Mouse (Mus musculus) heart, embryonic 13.5 days (tissue): ENCODE data around the gene Mpp5. TPM values are rescaled to one million over a fixed set of nuclear protein-coding genes. Genes with fewer than 3 reads are reported as not detected.
A peak's percentile ranks its signal among the peaks of the same experiment; 100 is the strongest.

Experiments used
- ATAC-seq: fragments of 200-750 bp; cut with Nextera tagmentation; 2 replicates; pipeline ENCODE4 v1.8.0; 2017; ENCODE audit warnings: moderate TSS enrichment; ENCODE audit not compliant: insufficient number of reproducible peaks, low FRiP score, low TSS enrichment; ENCODE audit errors: extremely low read depth
- H3K27ac ChIP-seq: fragments of 300-500 bp; sonication (generic); replicated peaks from 2 replicates; pipeline ENCODE4 v1.5.1; 2015; ENCODE audit warnings: moderate library complexity, mild to moderate bottlenecking, inconsistent platforms
- H3K27me3 ChIP-seq: fragments of 300-500 bp; sonication (generic); replicated peaks from 2 replicates; pipeline ENCODE4 v1.6.1; 2015; ENCODE audit warnings: mild to moderate bottlenecking, inconsistent platforms
- H3K36me3 ChIP-seq: fragments of 300-500 bp; sonication (generic); 2 replicates; pipeline ENCODE4 v1.6.1; 2015; ENCODE audit warnings: mild to moderate bottlenecking, inconsistent platforms
- H3K4me1 ChIP-seq: fragments of 300-500 bp; sonication (generic); 2 replicates; pipeline ENCODE4 v1.6.1; 2015; ENCODE audit warnings: inconsistent platforms
- H3K4me2 ChIP-seq: fragments of 300-500 bp; sonication (generic); 2 replicates; pipeline ENCODE4 v1.6.1; 2015; ENCODE audit warnings: inconsistent platforms, mild to moderate bottlenecking, moderate library complexity
- H3K4me3 ChIP-seq: fragments of 300-500 bp; sonication (generic); 2 replicates; pipeline ENCODE4 v1.5.1; 2015; ENCODE audit warnings: moderate library complexity, mild to moderate bottlenecking, inconsistent platforms
- H3K9ac ChIP-seq: fragments of 300-500 bp; sonication (generic); 2 replicates; pipeline ENCODE4 v1.6.1; 2015; ENCODE audit warnings: inconsistent platforms, mild to moderate bottlenecking, moderate library complexity
- H3K9me3 ChIP-seq: fragments of 300-500 bp; sonication (generic); 2 replicates; pipeline ENCODE4 v1.6.1; 2016; ENCODE audit warnings: inconsistent platforms
- WGBS: fragments of 180-500 bp; shearing (Covaris S2); methylation state at CpG from one replicate; pipeline ENCODE4 v1.1.7; 2015; ENCODE audit warnings: mixed read lengths; 5-methylcytosine and 5-hydroxymethylcytosine counted together
- polyA plus RNA-seq: library from polyadenylated mRNA; unstranded; fragments of >200 nt; fragmentation: Nextera tagmentation; extraction: Ambion mirVana; gene quantifications from 2 replicates; pipeline ENCODE4 v1.2.1, GENCODE M21; 2015

Mpp5 gene
- polyA plus RNA-seq, 1 experiment from 2014 or later, result 14.6 TPM

DNA sequence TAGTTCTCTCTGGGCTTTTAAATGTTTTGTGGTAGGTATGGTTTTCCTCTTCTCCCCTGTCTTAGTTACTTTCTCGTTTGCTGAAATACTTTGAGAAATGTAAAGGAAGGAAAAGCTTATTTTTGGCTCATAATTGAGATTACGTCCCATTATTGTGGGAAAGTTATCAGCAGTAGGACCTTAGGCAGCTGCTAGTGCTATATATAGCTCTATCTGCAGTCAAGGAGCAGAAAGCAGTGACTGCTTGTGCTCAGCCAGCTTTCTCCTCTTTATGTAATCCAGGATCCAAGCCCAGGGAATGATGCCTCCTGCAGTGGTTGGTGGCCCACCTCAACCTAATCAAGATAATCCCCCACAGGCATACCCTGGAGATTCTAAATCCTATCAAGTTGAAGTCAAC lies 24.5 kb downstream of the Mpp5 start:
- Histone ChIP-seq H3K4me2 (no peak overlapping the region), H3K9ac (no peak overlapping the region), H3K27me3 (no peaks in the 10 kb centered on the region), H3K4me1 (peaks cover 31% of the 10 kb centered on the region), H3K27ac (peak overlapping the region; percentile 56), H3K36me3 (0 out of 2 replicates have a peak, but pooled peaks cover 5% of the 10 kb centered on the region), H3K9me3 (no peaks in the 10 kb centered on the region), H3K4me3 (no peak overlapping the region)
- ATAC-seq, result no peak
- WGBS, result 17% methylated on average over 2 of the region's 2 CpGs

DNA sequence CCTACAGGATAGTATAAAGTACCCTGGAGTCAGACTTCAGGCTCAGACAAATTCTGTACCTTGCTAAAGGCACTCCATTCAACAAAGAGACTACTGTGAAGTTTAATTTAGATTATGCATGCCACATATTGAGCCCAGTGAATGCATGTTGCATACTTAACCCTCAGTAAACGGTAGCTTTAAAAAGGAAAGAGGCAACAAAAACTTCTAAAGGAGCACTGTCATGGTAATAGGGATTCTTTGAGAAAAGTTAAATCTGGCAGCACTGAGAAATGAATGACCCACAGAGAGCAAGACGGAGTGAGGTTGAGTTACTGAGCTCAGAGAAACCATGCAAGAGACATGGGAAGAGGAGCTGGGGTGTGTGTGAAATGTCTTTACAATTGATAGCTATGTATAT lies 29.2 kb downstream of the Mpp5 start:
- H3K4me2 ChIP-seq, result no peak overlapping the region
- no peak overlapping the region for H3K4me3 ChIP-seq
- no peak overlapping the region for H3K9ac ChIP-seq
- H3K27me3 ChIP-seq, result no peaks in the 10 kb centered on the region
- ATAC-seq, result no peak
- H3K9me3 ChIP-seq, result no peaks in the 10 kb centered on the region
- WGBS, result 56% methylated on average over 2 of the region's 2 CpGs
- H3K36me3 ChIP-seq, result 0 out of 2 replicates have a peak, but pooled peaks cover 5% of the 10 kb centered on the region
- H3K4me1 ChIP-seq, result peaks cover 19% of the 10 kb centered on the region
- no peak overlapping the region for H3K27ac ChIP-seq

DNA sequence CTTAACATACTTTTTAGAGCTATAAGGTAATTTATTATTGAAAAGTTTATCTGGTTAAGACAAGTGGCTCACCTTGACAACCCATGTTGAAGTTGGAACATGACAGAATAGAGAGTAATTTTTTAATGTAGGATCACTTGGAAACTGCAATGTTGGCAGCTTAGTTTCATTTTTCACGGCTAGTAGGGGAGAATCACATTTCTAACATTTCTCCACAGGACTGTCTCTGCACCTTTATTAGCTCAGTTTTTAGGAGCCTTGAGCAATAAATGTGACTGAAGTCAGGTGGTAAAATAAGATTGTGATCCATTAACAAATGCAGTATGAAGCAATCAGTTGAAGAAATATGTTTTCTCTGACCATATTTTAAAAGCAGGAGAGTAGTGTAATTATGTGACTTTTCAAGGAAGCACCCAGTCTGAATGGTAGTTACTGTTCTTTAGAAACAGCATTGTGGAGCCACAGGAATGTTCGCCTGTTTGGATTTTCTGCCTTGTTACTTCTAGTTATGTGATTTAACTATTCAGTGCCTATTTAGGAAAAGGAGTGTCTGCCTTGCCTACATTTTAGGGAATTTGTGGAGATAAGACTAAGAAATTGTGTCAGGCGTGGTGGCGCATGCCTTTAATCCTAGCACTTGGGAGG lies 29.8 kb downstream of the Mpp5 start:
- Histone ChIP-seq H3K4me3 (no peak overlapping the region), H3K9me3 (no peaks in the 10 kb centered on the region), H3K4me1 (peaks cover 13% of the 10 kb centered on the region), H3K27me3 (no peaks in the 10 kb centered on the region), H3K9ac (no peak overlapping the region), H3K4me2 (no peak overlapping the region), H3K27ac (no peak overlapping the region), H3K36me3 (0 out of 2 replicates have a peak, but pooled peaks cover 5% of the 10 kb centered on the region)
- no peak for ATAC-seq
- 80% methylated on average over 4 of the region's 4 CpGs for WGBS

DNA sequence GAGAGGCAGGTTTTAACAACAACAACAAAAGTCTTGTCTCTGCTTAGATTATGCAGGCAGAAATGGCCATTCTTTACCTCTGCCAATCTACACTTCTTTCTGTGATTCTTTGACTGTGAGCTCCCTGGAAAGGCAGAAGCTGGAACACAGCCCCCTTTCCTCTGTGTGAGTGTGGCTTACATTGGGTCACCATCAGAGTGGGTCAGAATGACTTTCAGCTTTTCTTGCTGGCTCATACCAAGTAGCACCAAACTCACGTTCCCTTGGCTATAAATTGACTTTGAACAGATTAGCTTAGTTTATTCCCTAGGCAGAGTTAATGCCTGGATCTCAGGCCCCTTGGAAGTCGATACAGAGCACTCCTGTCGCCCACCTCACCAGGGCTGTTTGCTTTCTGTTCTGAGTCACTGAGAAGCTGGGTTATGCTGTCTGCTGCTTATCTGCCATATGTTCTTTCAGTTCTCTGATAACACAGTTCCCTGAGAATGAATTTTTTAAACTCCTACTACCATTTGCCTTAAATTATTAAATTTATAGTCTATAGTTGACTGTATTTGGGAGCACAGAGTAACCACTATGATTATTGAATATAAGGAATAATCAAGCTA lies 39.7 kb downstream of the Mpp5 start:
- WGBS, result 11% methylated on average over 3 of the region's 3 CpGs
- Histone ChIP-seq H3K27me3 (no peaks in the 10 kb centered on the region), H3K4me1 (peaks cover 25% of the 10 kb centered on the region), H3K4me2 (peak overlapping the region; percentile 52), H3K9me3 (no peaks in the 10 kb centered on the region), H3K4me3 (no peak overlapping the region; the same call in 1 of the 2 replicates), H3K9ac (peak overlapping the region; percentile 62), H3K27ac (peak overlapping the region; percentile 56), H3K36me3 (no peaks in the 10 kb centered on the region)
- ATAC-seq, result no peak

DNA sequence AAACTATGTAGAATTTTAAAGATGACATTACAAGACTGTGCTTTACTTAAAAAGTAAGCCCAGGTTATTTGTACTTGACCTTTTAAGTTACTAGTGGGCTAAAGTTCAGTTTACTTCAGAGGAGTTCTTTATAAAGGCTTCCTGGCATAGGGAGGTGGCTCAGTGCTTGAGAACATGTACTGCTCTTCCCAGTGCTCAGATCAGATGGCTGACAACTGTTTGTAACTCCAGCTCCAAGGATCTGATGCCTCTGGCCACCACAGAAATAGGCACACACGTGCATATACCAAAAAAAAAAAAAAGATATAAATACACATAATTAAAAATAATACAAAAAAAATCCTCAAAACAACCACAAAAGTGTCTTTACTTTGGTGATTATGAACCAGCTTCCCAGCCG lies 42.1 kb downstream of the Mpp5 start:
- 55% methylated on average over 2 of the region's 2 CpGs for WGBS

DNA sequence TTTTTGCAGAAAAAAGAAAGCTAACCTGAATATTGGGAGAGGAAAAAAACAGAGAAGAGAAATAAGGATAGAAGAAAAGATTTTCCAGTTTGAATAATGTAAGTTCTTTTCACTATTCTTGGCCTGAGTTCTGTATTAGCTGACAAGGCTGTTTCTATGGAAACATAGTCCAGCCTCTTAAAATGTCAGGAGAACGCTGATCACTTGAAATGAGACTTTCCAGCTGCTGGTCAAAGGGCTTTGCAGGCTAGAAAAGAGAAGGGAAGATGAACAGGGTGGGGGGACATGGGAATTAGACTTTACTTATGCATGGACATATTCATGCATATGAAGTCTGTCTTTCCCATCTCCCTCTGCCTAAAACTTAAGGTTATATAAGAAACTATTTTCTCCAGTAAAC lies 45.5 kb downstream of the Mpp5 start:
- no peaks in the 10 kb centered on the region for H3K9me3 ChIP-seq
- H3K36me3 ChIP-seq, result peaks cover 20% of the 10 kb centered on the region
- H3K27me3 ChIP-seq, result no peaks in the 10 kb centered on the region
- H3K27ac ChIP-seq, result no peak overlapping the region
- no peak overlapping the region for H3K4me2 ChIP-seq
- H3K4me1 ChIP-seq, result peaks cover 12% of the 10 kb centered on the region
- no peak overlapping the region for H3K9ac ChIP-seq
- ATAC-seq, result no peak
- WGBS, result 9% methylated on average over 1 of the region's 1 CpGs
- H3K4me3 ChIP-seq, result no peak overlapping the region

More for the DNA sequence above, 42.1 kb downstream of the Mpp5 start:
- Histone ChIP-seq H3K27me3 (no peaks in the 10 kb centered on the region), H3K36me3 (no peaks in the 10 kb centered on the region), H3K4me1 (peaks cover 29% of the 10 kb centered on the region), H3K4me3 (no peak overlapping the region), H3K9ac (no peak overlapping the region), H3K4me2 (no peak overlapping the region), H3K27ac (no peak overlapping the region), H3K9me3 (no peaks in the 10 kb centered on the region)
- ATAC-seq, result no peak

DNA sequence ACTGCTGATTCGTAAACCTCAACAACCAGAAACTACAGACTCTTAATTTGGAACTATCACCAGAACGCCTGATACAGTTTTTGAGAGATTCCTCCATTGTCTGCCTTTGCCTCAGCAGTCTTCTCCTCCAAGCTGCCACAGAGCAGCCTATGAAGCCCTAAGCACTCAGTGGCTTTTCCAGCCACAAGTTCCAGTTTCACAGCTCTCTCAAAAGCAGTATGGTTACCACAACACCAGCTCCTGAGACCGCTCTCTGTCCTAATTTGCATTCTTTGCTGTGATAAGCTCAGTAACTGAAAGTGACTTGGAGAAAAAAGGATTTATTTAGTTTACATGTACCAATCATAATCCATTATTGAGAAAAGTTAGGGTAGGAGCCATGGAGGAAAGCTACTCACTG lies 51.3 kb downstream of the Mpp5 start:
- Histone ChIP-seq H3K9me3 (no peaks in the 10 kb centered on the region), H3K27ac (no peak overlapping the region), H3K4me3 (no peak overlapping the region), H3K4me2 (no peak overlapping the region), H3K27me3 (no peaks in the 10 kb centered on the region), H3K36me3 (peaks cover 20% of the 10 kb centered on the region), H3K4me1 (peaks cover 3% of the 10 kb centered on the region; the same call in 1 of the 2 replicates), H3K9ac (no peak overlapping the region)
- 84% methylated on average over 3 of the region's 3 CpGs for WGBS
- ATAC-seq, result no peak

DNA sequence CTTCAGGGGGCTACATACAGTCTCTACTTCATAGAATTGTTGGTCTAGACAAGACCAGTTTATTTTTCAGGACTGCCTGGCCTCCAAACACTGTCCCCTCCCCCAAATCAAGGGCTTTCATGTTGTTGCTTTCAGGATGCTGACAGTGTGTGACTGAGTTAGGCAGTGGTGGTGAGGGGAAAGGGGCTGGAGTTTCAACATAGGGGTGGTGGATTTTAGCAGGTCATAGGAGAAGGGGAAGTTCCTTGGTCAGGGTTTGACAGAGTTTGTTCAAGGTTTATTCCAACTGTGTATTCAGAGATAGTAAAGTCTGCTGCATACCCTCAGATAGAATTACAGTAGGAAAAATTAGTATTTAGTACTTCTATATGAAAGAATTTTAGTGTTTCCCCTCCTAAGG lies 53.1 kb downstream of the Mpp5 start:
- Histone ChIP-seq H3K4me1 (peaks cover 3% of the 10 kb centered on the region; the same call in 1 of the 2 replicates), H3K4me3 (no peak overlapping the region)

DNA sequence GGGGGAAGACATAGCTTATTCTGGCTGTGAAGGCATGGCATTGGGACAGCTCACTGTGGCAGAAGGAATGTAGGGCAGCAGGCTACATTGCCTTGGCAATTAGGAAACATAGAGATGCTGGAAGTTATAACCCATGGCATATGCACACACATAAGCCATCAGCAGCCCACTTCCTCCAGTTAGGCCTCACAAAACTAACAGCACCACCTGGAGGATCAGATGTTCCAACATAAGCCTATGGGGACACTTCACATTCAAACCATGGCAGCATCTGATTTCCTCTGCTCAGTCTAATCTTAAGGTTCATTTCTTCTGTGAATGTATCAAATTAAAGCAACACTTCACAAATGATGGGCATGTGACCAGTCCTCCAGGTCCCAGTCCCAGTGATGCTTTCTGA lies 65.7 kb downstream of the Mpp5 start:
- Histone ChIP-seq H3K9me3 (no peaks in the 10 kb centered on the region), H3K4me3 (no peak overlapping the region), H3K9ac (no peak overlapping the region), H3K4me1 (peaks cover 4% of the 10 kb centered on the region; the same call in 1 of the 2 replicates), H3K36me3 (peaks cover 31% of the 10 kb centered on the region), H3K27ac (no peak overlapping the region), H3K4me2 (no peak overlapping the region), H3K27me3 (no peaks in the 10 kb centered on the region)
- ATAC-seq, result no peak

More for the DNA sequence above, 53.1 kb downstream of the Mpp5 start:
- no peak for ATAC-seq
- Histone ChIP-seq H3K36me3 (peaks cover 20% of the 10 kb centered on the region), H3K9ac (no peak overlapping the region), H3K27ac (no peak overlapping the region), H3K27me3 (no peaks in the 10 kb centered on the region), H3K9me3 (no peaks in the 10 kb centered on the region), H3K4me2 (no peak overlapping the region)

DNA sequence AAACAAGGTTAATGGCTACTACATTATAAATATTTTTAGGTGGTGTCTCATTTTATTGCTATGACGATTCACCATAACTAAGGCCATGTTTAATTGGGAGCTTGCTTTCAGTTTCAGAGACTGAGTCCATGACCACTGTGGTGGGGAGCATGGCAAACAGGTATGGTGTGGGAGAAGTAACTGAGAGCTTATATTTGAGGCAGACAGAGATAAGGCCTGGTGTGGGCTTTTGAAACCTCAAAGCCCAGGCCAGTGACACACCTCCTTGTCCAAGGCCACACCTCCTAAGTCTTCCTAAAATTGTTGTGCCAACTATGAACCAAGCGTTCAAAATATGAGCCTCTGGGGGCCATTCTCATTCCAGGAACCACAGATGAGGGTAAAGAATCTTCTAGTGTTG lies 85.8 kb downstream of the Mpp5 start:
- Histone ChIP-seq H3K4me2 (no peak overlapping the region), H3K27ac (no peak overlapping the region), H3K36me3 (peaks cover 74% of the 10 kb centered on the region), H3K9me3 (no peaks in the 10 kb centered on the region), H3K4me1 (no peaks in the 10 kb centered on the region), H3K4me3 (no peak overlapping the region), H3K9ac (no peak overlapping the region), H3K27me3 (no peaks in the 10 kb centered on the region)
- WGBS, result 86% methylated on average over 2 of the region's 2 CpGs
- ATAC-seq, result no peak

DNA sequence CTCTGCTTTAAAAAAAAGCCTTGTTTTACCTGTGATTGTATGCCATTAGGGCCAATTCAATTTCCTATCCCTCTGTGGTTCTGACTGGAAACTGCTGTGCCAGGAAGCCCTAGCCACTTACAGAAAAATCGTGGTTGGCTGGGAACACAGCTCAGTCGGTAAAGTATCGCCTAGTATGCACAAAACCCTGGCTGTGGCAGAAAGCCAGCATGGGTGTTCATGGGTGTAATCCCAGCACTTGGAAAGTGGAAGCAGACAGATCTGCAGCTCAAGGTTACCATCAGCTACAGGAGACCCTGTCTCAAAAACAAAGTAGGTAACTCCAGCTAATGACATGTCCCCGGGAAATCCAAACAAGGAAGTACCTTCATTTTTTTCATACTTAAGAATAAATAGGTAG lies 91.2 kb downstream of the Mpp5 start:
- Histone ChIP-seq H3K9ac (no peak overlapping the region), H3K4me1 (peaks cover 6% of the 10 kb centered on the region; the same call in 1 of the 2 replicates), H3K27ac (no peak overlapping the region), H3K27me3 (no peaks in the 10 kb centered on the region), H3K36me3 (peaks cover 88% of the 10 kb centered on the region), H3K9me3 (no peaks in the 10 kb centered on the region), H3K4me3 (no peak overlapping the region), H3K4me2 (no peak overlapping the region)
- WGBS, result 84% methylated on average over 4 of the region's 4 CpGs
- ATAC-seq, result no peak

DNA sequence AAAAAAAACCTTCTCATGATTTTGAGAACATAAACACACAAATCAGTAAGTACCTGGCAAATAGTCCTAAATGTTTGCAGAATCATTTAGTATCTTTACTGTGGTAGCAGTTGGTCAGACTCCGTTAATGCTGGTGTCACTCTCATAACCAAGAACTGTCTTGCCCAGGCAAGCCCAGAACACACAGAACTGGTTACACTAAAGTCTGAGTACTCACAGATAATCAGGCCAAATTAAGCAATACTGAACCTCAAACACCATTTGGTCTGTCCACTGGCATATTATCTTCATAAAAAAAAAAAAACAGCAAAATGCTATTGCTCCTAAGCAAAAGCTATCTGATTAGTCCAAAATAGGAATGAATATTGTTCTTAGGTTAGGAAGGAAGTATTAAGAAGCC lies 93.7 kb downstream of the Mpp5 start:
- H3K4me1 ChIP-seq, result peaks cover 6% of the 10 kb centered on the region; the same call in 1 of the 2 replicates
- no peaks in the 10 kb centered on the region for H3K27me3 ChIP-seq
- H3K9me3 ChIP-seq, result no peaks in the 10 kb centered on the region
- 82% methylated on average over 1 of the region's 1 CpGs for WGBS
- H3K27ac ChIP-seq, result no peak overlapping the region
- no peak overlapping the region for H3K9ac ChIP-seq
- no peak for ATAC-seq
- H3K4me2 ChIP-seq, result no peak overlapping the region
- peaks cover 87% of the 10 kb centered on the region for H3K36me3 ChIP-seq
- no peak overlapping the region for H3K4me3 ChIP-seq
